Mouse (Mus musculus) hindbrain, embryonic 10.5 days (tissue): ENCODE results near the gene Trpm3. TPM values are rescaled to one million over a fixed set of nuclear protein-coding genes. Genes with fewer than 3 reads are reported as not detected.

Experiments used
- DNase-seq: peaks from one replicate; pipeline ENCODE4 v3.0.0-alpha.2; 2017; ENCODE audit warnings: low spot score
- H3K27ac ChIP-seq: fragments of 300-500 bp; sonication (generic); 2 replicates; pipeline ENCODE4 v1.5.1; 2016; ENCODE audit warnings: mild to moderate bottlenecking, moderate library complexity
- H3K27me3 ChIP-seq: fragments of 300-500 bp; sonication (generic); 2 replicates; pipeline ENCODE4 v1.6.1; 2016; ENCODE audit warnings: mild to moderate bottlenecking; ENCODE audit not compliant: poor library complexity, insufficient read depth, severe bottlenecking
- H3K36me3 ChIP-seq: fragments of 300-500 bp; sonication (generic); 2 replicates; pipeline ENCODE4 v1.6.1; 2016; ENCODE audit warnings: mild to moderate bottlenecking, moderate library complexity
- H3K4me1 ChIP-seq: fragments of 300-500 bp; sonication (generic); replicated peaks from 2 replicates; pipeline ENCODE4 v1.6.1; 2016; ENCODE audit warnings: mild to moderate bottlenecking
- H3K4me3 ChIP-seq: fragments of 300-500 bp; sonication (generic); 2 replicates; pipeline ENCODE4 v1.5.1; 2016; ENCODE audit warnings: mild to moderate bottlenecking, moderate library complexity
- H3K9me3 ChIP-seq: fragments of 300-500 bp; sonication (generic); 2 replicates; pipeline ENCODE4 v1.6.1; 2016; ENCODE audit warnings: mild to moderate bottlenecking, moderate library complexity
- WGBS: fragments of 180-500 bp; shearing (Covaris S2); methylation state at CpG from one replicate; pipeline ENCODE4 v1.1.7; 2016; 5-methylcytosine and 5-hydroxymethylcytosine counted together
- polyA plus RNA-seq: library from polyadenylated mRNA; unstranded; fragments of >200 nt; fragmentation: Nextera tagmentation; extraction: Ambion mirVana; gene quantifications from 2 replicates; pipeline ENCODE4 v1.2.1, GENCODE M21; 2016

Gene Trpm3
- polyA plus RNA-seq, 1 experiment from 2014 or later, result 14.4 TPM

- Histone ChIP-seq H3K27ac (no peak overlapping the region), H3K4me1 (no peaks in the 10 kb centered on the region), H3K9me3 (0 out of 2 replicates have a peak, but pooled peaks cover 2% of the 10 kb centered on the region), H3K27me3 (no peaks in the 10 kb centered on the region), H3K36me3 (no peaks in the 10 kb centered on the region), H3K4me3 (no peak overlapping the region)
- 80% methylated on average over 4 of the region's 4 CpGs for WGBS
- no peak for DNase-seq
Measured at GRCm38 (mm10) chr19:22582120-22582745, 443.4 kb downstream of the Trpm3 start.

- Histone ChIP-seq H3K36me3 (no peaks in the 10 kb centered on the region), H3K4me3 (no peak overlapping the region), H3K27me3 (0 out of 2 replicates have a peak, but pooled peaks cover 4% of the 10 kb centered on the region), H3K27ac (no peak overlapping the region), H3K4me1 (no peaks in the 10 kb centered on the region), H3K9me3 (no peaks in the 10 kb centered on the region)
- no peak for DNase-seq
- 90% methylated on average over 3 of the region's 3 CpGs for WGBS
Measured at GRCm38 (mm10) chr19:22594492-22594891, 455.6 kb downstream of the Trpm3 start.

GRCm38 (mm10) chr19:22595246-22595645 lies 456.4 kb downstream of the Trpm3 start:
- 51% methylated on average over 2 of the region's 2 CpGs for WGBS
- H3K4me3 ChIP-seq, result no peak overlapping the region
- H3K4me1 ChIP-seq, result no peaks in the 10 kb centered on the region
- no peaks in the 10 kb centered on the region for H3K9me3 ChIP-seq
- no peak overlapping the region for H3K27ac ChIP-seq
- 0 out of 2 replicates have a peak, but pooled peaks cover 4% of the 10 kb centered on the region for H3K27me3 ChIP-seq
- DNase-seq, result no peak
- no peaks in the 10 kb centered on the region for H3K36me3 ChIP-seq

GRCm38 (mm10) chr19:22596715-22597114 lies 457.9 kb downstream of the Trpm3 start:
- Histone ChIP-seq H3K36me3 (no peaks in the 10 kb centered on the region), H3K9me3 (no peaks in the 10 kb centered on the region), H3K27ac (no peak overlapping the region), H3K27me3 (0 out of 2 replicates have a peak, but pooled peaks cover 4% of the 10 kb centered on the region), H3K4me3 (no peak overlapping the region), H3K4me1 (no peaks in the 10 kb centered on the region)
- DNase-seq, result no peak
- WGBS, result 65% methylated on average over 3 of the region's 3 CpGs

GRCm38 (mm10) chr19:22604322-22604721 lies 465.5 kb downstream of the Trpm3 start:
- H3K27ac ChIP-seq, result no peak overlapping the region
- WGBS, result 41% methylated on average over 4 of the region's 4 CpGs
- no peaks in the 10 kb centered on the region for H3K27me3 ChIP-seq
- DNase-seq, result no peak
- H3K36me3 ChIP-seq, result no peaks in the 10 kb centered on the region
- no peak overlapping the region for H3K4me3 ChIP-seq
- H3K9me3 ChIP-seq, result no peaks in the 10 kb centered on the region
- no peaks in the 10 kb centered on the region for H3K4me1 ChIP-seq

- no peaks in the 10 kb centered on the region for H3K36me3 ChIP-seq
- DNase-seq, result no peak
- no peak overlapping the region for H3K4me3 ChIP-seq
- no peaks in the 10 kb centered on the region for H3K27me3 ChIP-seq
- H3K27ac ChIP-seq, result no peak overlapping the region
- WGBS, result 70% methylated on average over 5 of the region's 5 CpGs
- no peaks in the 10 kb centered on the region for H3K9me3 ChIP-seq
- H3K4me1 ChIP-seq, result no peaks in the 10 kb centered on the region
Measured at GRCm38 (mm10) chr19:22607985-22608684, 469.3 kb downstream of the Trpm3 start.

- Histone ChIP-seq H3K9me3 (no peaks in the 10 kb centered on the region), H3K4me1 (no peaks in the 10 kb centered on the region), H3K27me3 (no peaks in the 10 kb centered on the region), H3K27ac (no peak overlapping the region), H3K36me3 (no peaks in the 10 kb centered on the region), H3K4me3 (no peak overlapping the region)
- 86% methylated on average over 2 of the region's 2 CpGs for WGBS
- DNase-seq, result no peak
Measured at GRCm38 (mm10) chr19:22611621-22612020, 472.8 kb downstream of the Trpm3 start.

- no peak for DNase-seq
- Histone ChIP-seq H3K27ac (no peak overlapping the region), H3K36me3 (no peaks in the 10 kb centered on the region), H3K4me1 (no peaks in the 10 kb centered on the region), H3K27me3 (no peaks in the 10 kb centered on the region), H3K9me3 (no peaks in the 10 kb centered on the region), H3K4me3 (no peak overlapping the region)
- WGBS, result 92% methylated on average over 6 of the region's 6 CpGs
Measured at GRCm38 (mm10) chr19:22615367-22615766, 476.5 kb downstream of the Trpm3 start.

GRCm38 (mm10) chr19:22624801-22625513 lies 486.1 kb downstream of the Trpm3 start:
- no peaks in the 10 kb centered on the region for H3K9me3 ChIP-seq
- no peaks in the 10 kb centered on the region for H3K27me3 ChIP-seq
- H3K4me1 ChIP-seq, result no peaks in the 10 kb centered on the region
- no peak overlapping the region for H3K4me3 ChIP-seq
- H3K27ac ChIP-seq, result no peak overlapping the region
- 86% methylated on average over 3 of the region's 3 CpGs for WGBS
- no peak for DNase-seq
- no peaks in the 10 kb centered on the region for H3K36me3 ChIP-seq

GRCm38 (mm10) chr19:22628878-22629277 lies 490.0 kb downstream of the Trpm3 start:
- Histone ChIP-seq H3K27me3 (no peaks in the 10 kb centered on the region), H3K4me1 (no peaks in the 10 kb centered on the region), H3K4me3 (no peak overlapping the region), H3K27ac (no peak overlapping the region), H3K36me3 (no peaks in the 10 kb centered on the region), H3K9me3 (no peaks in the 10 kb centered on the region)
- 91% methylated on average over 3 of the region's 3 CpGs for WGBS
- DNase-seq, result no peak

GRCm38 (mm10) chr19:22631316-22631715 lies 492.5 kb downstream of the Trpm3 start:
- no peak for DNase-seq
- Histone ChIP-seq H3K27me3 (no peaks in the 10 kb centered on the region), H3K4me3 (no peak overlapping the region), H3K36me3 (no peaks in the 10 kb centered on the region), H3K9me3 (no peaks in the 10 kb centered on the region), H3K27ac (no peak overlapping the region), H3K4me1 (peaks cover 12% of the 10 kb centered on the region)
- WGBS, result 83% methylated on average over 6 of the region's 6 CpGs

GRCm38 (mm10) chr19:22635635-22636034 lies 496.8 kb downstream of the Trpm3 start:
- H3K36me3 ChIP-seq, result no peaks in the 10 kb centered on the region
- peak; percentile 5 for DNase-seq

GRCm38 (mm10) chr19:22637786-22638185 lies 498.9 kb downstream of the Trpm3 start:
- H3K27ac ChIP-seq, result no peak overlapping the region
- no peak overlapping the region for H3K4me3 ChIP-seq
- H3K27me3 ChIP-seq, result no peaks in the 10 kb centered on the region
- H3K9me3 ChIP-seq, result no peaks in the 10 kb centered on the region
- no peaks in the 10 kb centered on the region for H3K36me3 ChIP-seq
- 87% methylated on average over 2 of the region's 2 CpGs for WGBS
- no peak for DNase-seq
- H3K4me1 ChIP-seq, result peaks cover 27% of the 10 kb centered on the region

More at GRCm38 (mm10) chr19:22635635-22636034, 496.8 kb downstream of the Trpm3 start:
- H3K4me3 ChIP-seq, result no peak overlapping the region
- no peaks in the 10 kb centered on the region for H3K27me3 ChIP-seq
- 15% methylated on average over 10 of the region's 10 CpGs for WGBS
- no peak overlapping the region for H3K27ac ChIP-seq
- H3K9me3 ChIP-seq, result no peaks in the 10 kb centered on the region
- peaks cover 12% of the 10 kb centered on the region for H3K4me1 ChIP-seq
